Mouse (Mus musculus) heart, postnatal 14 days (tissue): ENCODE data around the gene Osbpl10. TPM values are rescaled to one million over a fixed set of nuclear protein-coding genes. Genes with fewer than 3 reads are reported as not detected.
A peak's percentile ranks its signal among the peaks of the same experiment; 100 is the strongest.
"Not testable (repeated sequence)": the region's sequence is repeated elsewhere in the genome, so short reads cannot be mapped to it uniquely, and the experiment has no call there.

ENCODE experiments used
- DNase-seq, 2 experiments: peaks; one replicate each; pipeline ENCODE4 v3.0.0; 2021 to 2022
- intact Hi-C: fragments of 180-260 bp; cut with DNase I; formaldehyde crosslinking; loops from one replicate; pipeline ENCODE4 v1.15.1; 2025
- long read RNA-seq, 2 experiments: library from polyadenylated mRNA; stranded (forward); transcript quantifications; one replicate each; pipeline ENCODE4 v2.0.0; 2021
- total RNA-seq, 2 experiments: library from RNA; stranded (reverse); gene quantifications; 2 replicates each; pipeline ENCODE4 v1.2.3; 2021

Osbpl10 gene
- total RNA-seq = 1 to 10 TPM; 2.9 to 3.2 TPM
- long read RNA-seq, experiment 1, partial matches to known transcripts = 1 of 3 reads
- long read RNA-seq, experiment 1, other reads (novel, unspliced or antisense) = 0 of 3 reads
- long read RNA-seq, experiment 2, partial matches to known transcripts = 0 of 1 reads
- long read RNA-seq, experiment 2, other reads (novel, unspliced or antisense) = 1 of 1 reads

GRCm38 (mm10) chr9:114978281-114979111, at the start of gene Osbpl10:
Gene Osbpl10, plus strand, starts transcription at chr9:114978569.
- intact Hi-C loops = no loop called here
- DNase-seq = peak; percentile 86 to 89

- intact Hi-C loops = no loop called here
Measured at GRCm38 (mm10) chr9:114930464-114931090, 47.8 kb upstream of the Osbpl10 start.

DNA sequence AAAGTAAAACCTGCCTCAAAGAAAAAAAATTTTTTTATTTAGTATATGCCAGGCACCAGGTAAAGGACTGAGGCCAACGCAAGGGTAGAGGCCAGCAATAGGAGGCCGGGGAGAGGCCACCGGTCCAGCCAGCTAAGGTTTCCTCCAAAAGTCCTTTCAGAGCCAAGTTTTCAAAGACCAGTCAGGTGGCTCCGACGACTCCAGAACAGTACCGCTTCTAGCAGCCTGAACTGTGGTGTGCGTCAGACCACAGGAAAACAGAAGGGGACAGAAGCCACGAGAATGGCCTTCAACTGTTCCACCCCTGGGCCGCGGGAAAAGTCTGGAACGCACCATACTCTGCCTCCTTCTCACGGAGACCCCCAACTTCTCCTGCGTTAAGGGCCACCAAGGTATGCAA, 45.8 kb upstream of the Osbpl10 start:
- DNase-seq = peak in 1 of 2 experiments; percentile 15

More at GRCm38 (mm10) chr9:114930464-114931090, 47.8 kb upstream of the Osbpl10 start:
- DNase-seq = peak; percentile 82

GRCm38 (mm10) chr9:114933037-114933722, 45.2 kb upstream of the Osbpl10 start:
- intact Hi-C loops = no loop called here
- no peak for DNase-seq

More for the DNA sequence above, 45.8 kb upstream of the Osbpl10 start:
- intact Hi-C loops = no loop called here

DNA sequence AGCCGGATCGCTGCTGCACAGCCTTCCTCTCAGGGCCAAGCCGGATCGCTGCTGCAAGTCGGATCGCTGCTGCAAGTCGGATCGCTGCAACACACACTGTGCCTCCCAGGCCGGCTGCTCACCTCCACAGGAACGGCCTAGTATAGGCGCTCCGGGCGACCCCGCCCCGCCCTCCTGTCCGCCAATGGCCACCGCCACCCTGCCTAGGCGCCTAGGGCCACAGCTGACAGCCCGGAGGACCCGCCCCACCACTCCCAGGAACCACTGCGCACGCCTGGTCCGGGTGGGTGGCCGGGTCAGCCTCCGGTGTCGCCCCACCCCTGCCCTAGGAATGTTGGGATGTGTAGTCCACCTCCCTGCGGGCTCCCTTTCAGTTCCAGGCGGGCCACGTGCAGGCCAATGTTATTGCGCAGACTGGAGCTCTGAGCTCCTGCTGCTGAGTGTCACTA, 44.6 kb upstream of the Osbpl10 start, which contains the start of gene Gpd1l:
Gene Gpd1l, minus strand, starts transcription at position 265 of the 449 bp plus-strand sequence.
- peak; percentile 97 to 98 for DNase-seq
- intact Hi-C loops = loop anchor here (2.0 kb wide), 1 partner anchor 21 kb away; no protein-coding TSS in a partner anchor

GRCm38 (mm10) chr9:114934231-114934630, 44.1 kb upstream of the Osbpl10 start:
- intact Hi-C loops = loop anchor here (2.0 kb wide), 1 partner anchor 21 kb away; no protein-coding TSS in a partner anchor
- DNase-seq = no peak

- intact Hi-C loops = loop anchor here (2.0 kb wide), 1 partner anchor 19 kb away; no protein-coding TSS in a partner anchor
- no peak for DNase-seq
Measured at GRCm38 (mm10) chr9:114935321-114935720, 43.0 kb upstream of the Osbpl10 start.

DNA sequence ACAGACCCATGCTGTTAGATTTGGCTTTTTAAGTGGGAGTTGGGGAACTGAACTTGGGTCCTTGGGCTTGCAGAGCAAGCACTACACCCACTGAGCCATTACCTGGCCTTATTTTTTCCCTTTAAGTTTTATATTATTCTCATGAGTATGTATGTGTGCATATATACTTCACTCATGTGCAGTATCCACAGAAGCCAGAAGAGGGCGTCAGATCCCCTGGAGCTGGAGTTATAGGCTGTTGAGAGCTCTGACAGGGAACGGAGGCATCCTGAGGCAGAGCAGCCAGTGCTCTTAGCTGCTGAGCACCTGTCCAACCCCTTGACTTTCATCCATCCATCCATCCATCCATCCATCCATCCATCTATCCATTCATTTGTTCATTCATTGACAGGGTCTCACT, 41.7 kb upstream of the Osbpl10 start:
- intact Hi-C loops = no loop called here

GRCm38 (mm10) chr9:114944642-114945041, 33.7 kb upstream of the Osbpl10 start:
- DNase-seq = no peak
- intact Hi-C loops = no loop called here

More for the DNA sequence above, 41.7 kb upstream of the Osbpl10 start:
- no peak for DNase-seq

GRCm38 (mm10) chr9:114945576-114945975, 32.8 kb upstream of the Osbpl10 start:
- no peak for DNase-seq
- intact Hi-C loops = no loop called here

- intact Hi-C loops = no loop called here
- DNase-seq = peak; percentile 13 to 21
Measured at GRCm38 (mm10) chr9:114948395-114948794, 30.0 kb upstream of the Osbpl10 start.

GRCm38 (mm10) chr9:114952866-114953265, 25.5 kb upstream of the Osbpl10 start:
- DNase-seq = no peak
- intact Hi-C loops = no loop called here

- no peak for DNase-seq
- intact Hi-C loops = loop anchor here (2.0 kb wide), 1 partner anchor 21 kb away; no protein-coding TSS in a partner anchor
Measured at GRCm38 (mm10) chr9:114955340-114955739, 23.0 kb upstream of the Osbpl10 start.

DNA sequence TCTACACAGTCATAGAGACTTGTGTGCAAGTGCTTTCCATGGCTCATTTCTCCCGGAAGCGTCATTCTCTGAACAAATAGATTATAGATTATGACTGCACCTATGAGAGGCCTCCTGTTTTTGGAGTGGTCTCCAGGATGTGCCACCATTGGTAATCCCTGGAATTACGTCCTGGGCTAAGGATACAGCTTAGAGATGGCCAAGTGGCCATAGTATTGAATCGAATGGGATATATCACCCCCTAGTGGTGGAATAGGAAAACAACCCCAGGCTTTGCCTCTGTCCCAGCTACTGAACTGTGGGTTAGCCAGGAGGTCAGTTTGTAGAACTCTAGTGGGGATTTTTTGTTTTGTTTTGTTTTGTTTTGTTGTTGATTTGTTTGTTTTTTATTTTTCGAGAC, 21.4 kb upstream of the Osbpl10 start:
- intact Hi-C loops = loop anchor here (1.0 to 2.0 kb wide), 2 partner anchors 44 to 158 kb away; no protein-coding TSS in a partner anchor

GRCm38 (mm10) chr9:114960043-114960789, 18.2 kb upstream of the Osbpl10 start:
- intact Hi-C loops = no loop called here
- peak; percentile 24 to 47 for DNase-seq

More for the DNA sequence above, 21.4 kb upstream of the Osbpl10 start:
- DNase-seq = peak; percentile 17 to 47

DNA sequence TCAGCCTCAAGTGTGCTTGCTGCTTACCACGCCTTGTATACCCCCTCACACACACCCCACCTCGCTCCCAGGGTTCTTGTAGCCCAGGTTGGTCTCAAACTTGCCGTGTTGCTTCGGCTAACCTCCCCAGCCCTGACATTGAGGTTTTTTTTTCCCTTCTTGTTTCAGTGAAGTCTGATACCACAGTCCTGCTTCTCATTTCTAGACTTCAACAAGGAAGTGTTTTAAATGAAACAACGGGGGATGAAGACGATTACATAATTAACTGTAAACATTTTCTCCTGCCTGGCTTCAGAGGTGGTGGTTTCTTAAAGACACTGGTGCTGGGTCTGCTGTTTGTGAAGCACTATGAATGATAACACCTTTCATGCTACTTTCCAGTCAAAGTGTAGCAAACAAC, 17.5 kb upstream of the Osbpl10 start:
- intact Hi-C loops = no loop called here
- DNase-seq = no peak

DNA sequence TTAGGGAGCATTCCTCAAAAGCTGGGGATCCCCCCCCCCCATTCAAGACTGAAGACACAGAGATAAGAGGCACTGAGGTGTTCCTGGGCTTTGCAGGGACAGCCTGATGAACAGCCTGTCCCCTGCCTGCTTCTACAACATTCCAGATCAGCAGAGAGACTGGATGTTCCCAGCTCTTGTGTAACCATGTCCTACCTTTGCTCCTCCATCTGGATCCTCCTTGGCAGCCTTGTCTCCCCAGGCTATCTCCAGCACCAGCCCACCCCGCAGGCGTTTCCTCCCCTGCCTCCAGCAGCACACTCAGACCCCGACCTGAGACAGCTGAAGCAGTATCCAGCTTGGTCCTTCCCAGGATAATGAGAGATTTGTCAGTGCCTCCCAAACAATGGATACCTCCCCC, 14.3 kb upstream of the Osbpl10 start:
- intact Hi-C loops = no loop called here
- DNase-seq = no peak

DNA sequence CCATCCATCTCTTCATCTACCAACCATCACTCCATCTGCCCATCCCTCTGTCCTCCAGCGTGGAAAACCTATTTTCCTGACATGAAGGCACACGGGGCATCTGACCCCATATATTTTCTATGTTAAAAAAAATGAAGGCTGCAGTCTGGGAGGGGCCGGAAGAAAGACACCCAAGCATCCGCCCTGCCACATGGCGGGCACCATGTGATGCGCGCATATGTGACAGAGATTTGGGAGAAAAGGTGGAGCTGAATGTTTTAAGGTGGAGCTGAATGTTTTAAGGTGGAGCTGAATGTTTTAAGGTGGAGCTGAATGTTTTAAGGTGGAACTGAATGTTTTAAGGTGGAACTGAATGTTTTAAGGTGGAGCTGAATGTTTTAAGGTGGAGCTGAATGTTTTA, 12.1 kb upstream of the Osbpl10 start:
- intact Hi-C loops, DNase-seq: not testable (repeated sequence)
